Mouse (Mus musculus) embryo, embryonic 10 days (tissue): ENCODE data around the gene Nlrc5.

Source experiments
- DNase-seq: peaks from one replicate; pipeline ENCODE4 v3.0.0-alpha.2; 2015; ENCODE audit warnings: low spot score

The Nlrc5 gene

DNA sequence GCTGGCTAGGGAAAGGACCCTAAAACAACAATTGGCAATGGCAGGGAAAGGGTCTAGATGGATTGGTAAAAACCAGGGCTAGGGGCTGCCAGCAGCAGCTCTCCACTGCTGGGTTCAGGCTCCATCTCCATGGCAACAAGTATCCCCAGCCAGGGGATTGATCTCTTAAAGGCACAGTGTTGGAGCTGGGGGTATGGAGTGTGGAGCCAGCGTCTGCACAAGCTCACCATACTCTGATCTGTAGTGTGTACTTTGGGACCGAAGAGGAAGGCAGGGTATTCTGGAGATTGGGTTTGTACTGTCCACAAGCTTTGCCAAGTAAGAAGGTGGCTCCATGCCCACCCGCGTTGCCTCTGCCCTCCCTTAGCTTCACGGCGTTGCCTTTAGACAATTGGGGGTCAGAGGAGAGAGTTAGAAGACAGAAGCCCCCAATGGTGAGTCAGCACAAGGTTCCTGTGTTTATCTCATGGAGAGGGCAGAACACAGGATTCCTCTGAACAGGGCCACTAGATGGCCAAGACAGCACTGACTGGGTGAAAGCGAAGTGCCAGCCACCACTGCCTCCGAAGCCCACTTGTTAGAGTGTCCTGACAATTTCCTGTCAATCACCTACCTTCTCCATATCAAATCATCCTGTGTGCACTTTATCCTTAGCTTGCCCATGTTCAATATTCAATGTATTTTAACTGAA is 133.1 kb downstream of the Nlrc5 start:
- peak; percentile 57 for DNase-seq

DNA sequence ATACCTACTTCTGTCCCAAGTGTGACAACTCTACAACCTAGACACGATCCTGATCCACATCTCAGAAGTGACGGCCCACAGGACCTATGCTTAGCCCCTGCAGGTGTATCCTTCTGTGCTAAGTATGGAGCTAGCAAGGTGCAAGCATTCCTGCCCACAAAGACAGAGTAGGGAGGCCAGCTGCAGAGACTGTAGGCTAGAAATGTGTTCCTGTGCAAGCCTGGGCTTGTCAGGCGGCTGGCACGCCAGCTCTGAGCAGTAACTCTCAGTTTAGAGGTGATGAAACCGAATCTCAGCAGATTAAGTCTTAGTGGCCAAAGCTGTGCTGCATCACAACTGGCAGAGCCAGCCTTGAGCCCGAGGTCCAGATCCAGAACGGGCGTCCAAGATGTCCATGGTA is 133.9 kb downstream of the Nlrc5 start:
- DNase-seq, result no peak

DNA sequence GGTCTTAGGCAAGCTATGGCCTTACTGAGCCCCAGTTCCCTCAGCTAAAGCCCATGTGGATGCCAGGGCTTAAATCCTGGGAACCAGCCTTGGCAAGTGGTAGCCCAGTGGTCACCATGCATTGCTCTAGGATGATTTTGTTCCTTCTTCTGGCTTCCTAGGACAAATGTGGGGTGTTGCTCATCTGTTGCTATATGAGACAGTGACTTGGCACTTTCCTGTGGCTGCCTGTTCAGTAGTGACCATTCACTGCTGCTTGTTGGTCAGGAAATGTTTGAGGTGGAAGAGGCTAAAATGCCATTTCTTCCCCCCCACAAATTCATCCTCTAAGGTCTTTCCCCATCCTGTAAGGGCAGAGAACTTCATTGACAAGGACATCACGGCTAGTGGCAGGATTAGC is 135.3 kb downstream of the Nlrc5 start:
- no peak for DNase-seq

DNA sequence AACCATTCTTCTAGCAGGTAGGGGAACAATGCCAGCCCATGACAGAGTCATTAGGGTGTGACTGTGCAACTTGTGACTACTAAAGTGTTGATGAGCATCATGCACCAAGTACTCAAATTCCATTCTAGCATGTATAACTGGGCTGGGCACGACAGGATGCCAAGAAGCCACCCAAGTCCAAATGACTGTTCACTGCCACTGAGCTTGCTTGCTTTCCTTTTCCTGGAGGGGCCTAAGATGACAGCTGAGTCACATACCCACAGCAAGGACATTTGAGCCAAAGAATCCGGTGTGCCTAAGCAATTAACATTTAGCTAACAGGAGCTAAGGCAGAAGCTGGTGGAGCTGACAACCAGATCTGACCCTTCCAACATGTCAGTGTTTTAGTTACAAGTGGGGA is 137.7 kb downstream of the Nlrc5 start:
- no peak for DNase-seq

DNA sequence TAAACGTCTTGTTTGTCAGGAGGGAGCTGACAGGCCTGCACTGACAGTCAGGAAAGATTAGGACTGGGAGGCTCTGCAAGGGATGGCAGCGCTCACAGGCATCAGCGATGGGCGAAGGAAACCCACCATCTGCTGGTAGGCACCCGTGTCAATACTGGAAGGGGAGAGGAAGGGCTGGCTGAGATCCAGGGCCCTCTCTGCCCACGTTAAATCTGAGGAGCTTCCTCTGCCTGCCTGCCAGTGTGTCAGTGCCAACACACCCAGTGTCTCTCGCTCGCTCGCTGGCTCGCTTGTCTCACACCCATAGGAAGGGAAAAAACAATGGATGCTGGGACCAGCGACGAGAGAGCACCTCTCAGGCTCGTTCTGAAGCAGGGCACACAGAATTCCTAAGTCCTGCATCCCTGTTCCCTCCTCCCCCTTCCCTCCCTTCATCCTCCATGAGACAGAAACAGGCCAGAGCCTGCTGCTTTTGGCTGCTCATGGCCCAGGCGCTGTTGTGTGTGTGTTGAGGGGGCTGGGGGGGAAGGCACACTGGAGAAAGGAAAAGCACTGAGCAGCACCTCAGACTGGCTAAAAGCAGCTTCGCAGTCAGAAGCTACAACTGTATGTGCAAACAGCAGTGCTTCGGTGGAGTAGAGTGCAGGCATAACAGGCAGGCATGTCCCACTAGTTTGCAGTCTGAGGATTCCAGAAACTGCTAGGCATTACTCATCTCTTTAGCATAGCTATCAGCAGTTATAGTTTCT is 140.2 kb downstream of the Nlrc5 start:
- no peak for DNase-seq

DNA sequence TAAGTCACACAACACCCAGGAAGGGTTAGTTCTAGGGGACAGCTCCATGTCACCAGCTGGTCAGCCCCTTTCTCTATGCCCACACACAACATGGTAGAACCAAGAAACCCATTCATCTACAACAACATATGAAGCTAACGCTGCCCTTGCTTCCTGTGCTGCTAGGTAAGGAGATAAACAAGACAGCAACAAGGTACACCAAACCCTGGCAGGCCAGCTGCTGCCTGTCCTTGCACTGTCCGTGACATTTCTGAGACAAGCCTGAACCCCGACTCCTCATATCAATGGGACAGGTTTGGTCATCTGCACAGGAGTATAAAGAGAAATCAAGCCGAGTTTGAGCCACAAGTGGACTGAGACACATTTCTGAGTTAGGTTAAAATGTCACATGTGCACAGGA is 141.0 kb downstream of the Nlrc5 start:
- DNase-seq, result no peak
